Mouse (Mus musculus) embryonic facial prominence, embryonic 10.5 days (tissue): ENCODE data around the gene Kdm6b. TPM values are rescaled to one million over a fixed set of nuclear protein-coding genes. Genes with fewer than 3 reads are reported as not detected.
A peak's percentile ranks its signal among the peaks of the same experiment; 100 is the strongest.

Source experiments
- DNase-seq: peaks from one replicate; pipeline ENCODE4 v3.0.0-alpha.2; 2017; ENCODE audit warnings: low spot score
- H3K27ac ChIP-seq: fragments of 300-500 bp; sonication (generic); replicated peaks from 2 replicates; pipeline ENCODE4 v1.5.1; 2016; ENCODE audit warnings: mild to moderate bottlenecking
- H3K27me3 ChIP-seq: fragments of 300-500 bp; sonication (generic); replicated peaks from 2 replicates; pipeline ENCODE4 v1.6.1; 2016; ENCODE audit warnings: low read depth, mild to moderate bottlenecking; ENCODE audit not compliant: poor library complexity, severe bottlenecking
- H3K36me3 ChIP-seq: fragments of 300-500 bp; sonication (generic); replicated peaks from 2 replicates; pipeline ENCODE4 v1.6.1; 2016; ENCODE audit warnings: mild to moderate bottlenecking, moderate library complexity
- H3K4me1 ChIP-seq: fragments of 300-500 bp; sonication (generic); 2 replicates; pipeline ENCODE4 v1.6.1; 2016
- H3K4me3 ChIP-seq: fragments of 300-500 bp; sonication (generic); 2 replicates; pipeline ENCODE4 v1.5.1; 2016; ENCODE audit warnings: mild to moderate bottlenecking, moderate library complexity
- H3K9me3 ChIP-seq: fragments of 300-500 bp; sonication (generic); 2 replicates; pipeline ENCODE4 v1.6.1; 2016; ENCODE audit warnings: mild to moderate bottlenecking
- WGBS: fragments of 180-500 bp; shearing (Covaris S2); methylation state at CpG from one replicate; pipeline ENCODE4 v1.1.7; 2016; 5-methylcytosine and 5-hydroxymethylcytosine counted together
- polyA plus RNA-seq: library from polyadenylated mRNA; unstranded; fragments of >200 nt; fragmentation: Nextera tagmentation; extraction: Ambion mirVana; gene quantifications from 2 replicates; pipeline ENCODE4 v1.2.1, GENCODE M21; 2016

Kdm6b gene
- polyA plus RNA-seq, 1 experiment from 2014 or later = 39.9 TPM

GRCm38 (mm10) chr11:69409378-69410044 is 4.0 kb downstream of the Kdm6b start:
- WGBS = under 1% methylated on average over 46 of the region's 46 CpGs
- Histone ChIP-seq H3K27ac (peak overlapping the region; percentile 90), H3K27me3 (no peaks in the 10 kb centered on the region), H3K9me3 (no peaks in the 10 kb centered on the region), H3K4me3 (peak overlapping the region; percentile 93), H3K36me3 (peaks cover 64% of the 10 kb centered on the region), H3K4me1 (peaks cover 69% of the 10 kb centered on the region)
- peak; percentile 91 for DNase-seq

- peaks cover 61% of the 10 kb centered on the region for H3K4me1 ChIP-seq
- under 1% methylated on average over 33 of the region's 33 CpGs for WGBS
These were observed 4.7 kb downstream of the Kdm6b start for GRCm38 (mm10) chr11:69408541-69409377.

GRCm38 (mm10) chr11:69407724-69408004 is 5.8 kb downstream of the Kdm6b start:
- Histone ChIP-seq H3K27me3 (no peaks in the 10 kb centered on the region), H3K9me3 (no peaks in the 10 kb centered on the region), H3K4me3 (peak overlapping the region; percentile 93), H3K36me3 (peaks cover 68% of the 10 kb centered on the region), H3K4me1 (peaks cover 50% of the 10 kb centered on the region), H3K27ac (no peak overlapping the region)
- DNase-seq = no peak
- 89% methylated on average over 4 of the region's 4 CpGs for WGBS

More at GRCm38 (mm10) chr11:69408541-69409377, 4.7 kb downstream of the Kdm6b start:
- H3K4me3 ChIP-seq = peak overlapping the region; percentile 93
- H3K9me3 ChIP-seq = no peaks in the 10 kb centered on the region
- peak; percentile 86 for DNase-seq
- H3K27me3 ChIP-seq = no peaks in the 10 kb centered on the region
- peak overlapping the region; percentile 90 for H3K27ac ChIP-seq
- H3K36me3 ChIP-seq = peaks cover 68% of the 10 kb centered on the region

GRCm38 (mm10) chr11:69406867-69407723 is 6.4 kb downstream of the Kdm6b start:
- peak; percentile 4 for DNase-seq
- H3K9me3 ChIP-seq = no peaks in the 10 kb centered on the region
- WGBS = 89% methylated on average over 16 of the region's 16 CpGs
- peaks cover 45% of the 10 kb centered on the region for H3K4me1 ChIP-seq
- H3K27ac ChIP-seq = no peak overlapping the region
- H3K36me3 ChIP-seq = peaks cover 68% of the 10 kb centered on the region
- peak overlapping the region; percentile 93 for H3K4me3 ChIP-seq
- no peaks in the 10 kb centered on the region for H3K27me3 ChIP-seq

GRCm38 (mm10) chr11:69406282-69406681 is 7.2 kb downstream of the Kdm6b start:
- no peak overlapping the region for H3K27ac ChIP-seq
- H3K9me3 ChIP-seq = no peaks in the 10 kb centered on the region
- H3K4me3 ChIP-seq = peak overlapping the region; percentile 9; the same call in 1 of the 2 replicates
- peaks cover 40% of the 10 kb centered on the region for H3K4me1 ChIP-seq
- DNase-seq = peak; percentile 10
- WGBS = 83% methylated on average over 19 of the region's 19 CpGs
- peaks cover 70% of the 10 kb centered on the region for H3K36me3 ChIP-seq
- H3K27me3 ChIP-seq = no peaks in the 10 kb centered on the region

GRCm38 (mm10) chr11:69405397-69406200 is 7.9 kb downstream of the Kdm6b start:
- H3K27me3 ChIP-seq = peaks cover 6% of the 10 kb centered on the region
- no peak overlapping the region for H3K27ac ChIP-seq
- DNase-seq = peak; percentile 7
- H3K4me3 ChIP-seq = peak overlapping the region; percentile 17; the same call in 1 of the 2 replicates
- H3K9me3 ChIP-seq = no peaks in the 10 kb centered on the region
- 90% methylated on average over 24 of the region's 24 CpGs for WGBS
- peaks cover 77% of the 10 kb centered on the region for H3K36me3 ChIP-seq
- peaks cover 43% of the 10 kb centered on the region for H3K4me1 ChIP-seq

GRCm38 (mm10) chr11:69404595-69405396 is 8.7 kb downstream of the Kdm6b start:
- peak; percentile 9 for DNase-seq
- WGBS = 92% methylated on average over 24 of the region's 24 CpGs
- Histone ChIP-seq H3K9me3 (no peaks in the 10 kb centered on the region), H3K27me3 (peaks cover 14% of the 10 kb centered on the region), H3K36me3 (peaks cover 85% of the 10 kb centered on the region), H3K4me1 (peaks cover 43% of the 10 kb centered on the region), H3K4me3 (peak overlapping the region; percentile 17), H3K27ac (no peak overlapping the region)

- Histone ChIP-seq H3K4me1 (peaks cover 44% of the 10 kb centered on the region), H3K27me3 (peaks cover 18% of the 10 kb centered on the region), H3K4me3 (peak overlapping the region; percentile 17), H3K36me3 (peaks cover 91% of the 10 kb centered on the region), H3K9me3 (no peaks in the 10 kb centered on the region), H3K27ac (no peak overlapping the region)
- peak; percentile 11 for DNase-seq
- WGBS = 90% methylated on average over 38 of the region's 38 CpGs
These were observed 9.5 kb downstream of the Kdm6b start for GRCm38 (mm10) chr11:69403691-69404594.

GRCm38 (mm10) chr11:69401987-69402386 is 11.5 kb downstream of the Kdm6b start:
- peaks cover 82% of the 10 kb centered on the region for H3K36me3 ChIP-seq
- DNase-seq = peak; percentile 8
- no peak overlapping the region for H3K4me3 ChIP-seq
- H3K27me3 ChIP-seq = peaks cover 18% of the 10 kb centered on the region
- no peak overlapping the region for H3K27ac ChIP-seq
- WGBS = 86% methylated on average over 12 of the region's 12 CpGs
- no peaks in the 10 kb centered on the region for H3K9me3 ChIP-seq
- H3K4me1 ChIP-seq = peaks cover 47% of the 10 kb centered on the region

GRCm38 (mm10) chr11:69401210-69401637 is 12.3 kb downstream of the Kdm6b start:
- H3K27ac ChIP-seq = no peak overlapping the region
- H3K4me3 ChIP-seq = peak overlapping the region; percentile 37
- H3K4me1 ChIP-seq = peaks cover 54% of the 10 kb centered on the region
- H3K36me3 ChIP-seq = peaks cover 74% of the 10 kb centered on the region
- peaks cover 18% of the 10 kb centered on the region for H3K27me3 ChIP-seq
- 17% methylated on average over 22 of the region's 22 CpGs for WGBS
- H3K9me3 ChIP-seq = no peaks in the 10 kb centered on the region
- DNase-seq = peak; percentile 87
